Mouse (Mus musculus) lung, embryonic 14.5 days (tissue): ENCODE results near the gene Tjp3. TPM values are rescaled to one million over a fixed set of nuclear protein-coding genes. Genes with fewer than 3 reads are reported as not detected.

Source experiments
- ATAC-seq: fragments of 200-750 bp; cut with Nextera tagmentation; 2 replicates; pipeline ENCODE4 v1.8.0; 2017; ENCODE audit warnings: mild to moderate bottlenecking, moderate TSS enrichment, moderate library complexity; ENCODE audit not compliant: insufficient read depth
- DNase-seq: peaks from one replicate; pipeline ENCODE4 v3.0.0-alpha.2; 2015
- H3K27ac ChIP-seq: fragments of 300-500 bp; sonication (generic); 2 replicates; pipeline ENCODE4 v1.5.1; 2014; ENCODE audit warnings: low read depth, mild to moderate bottlenecking, moderate library complexity
- H3K27me3 ChIP-seq: fragments of 300-500 bp; sonication (generic); 2 replicates; pipeline ENCODE4 v1.6.1; 2014; ENCODE audit warnings: low read length, control low read depth; ENCODE audit not compliant: insufficient read depth
- H3K36me3 ChIP-seq: fragments of 300-500 bp; sonication (generic); 2 replicates; pipeline ENCODE4 v1.6.1; 2014; ENCODE audit warnings: control low read depth; ENCODE audit not compliant: insufficient read depth
- H3K4me1 ChIP-seq: fragments of 300-500 bp; sonication (generic); 2 replicates; pipeline ENCODE4 v1.6.1; 2014; ENCODE audit warnings: antibody characterized with exemption, control low read depth; ENCODE audit not compliant: insufficient read depth
- H3K4me2 ChIP-seq: fragments of 300-500 bp; sonication (generic); 2 replicates; pipeline ENCODE4 v1.6.1; 2014; ENCODE audit warnings: mild to moderate bottlenecking
- H3K4me3 ChIP-seq: fragments of 300-500 bp; sonication (generic); 2 replicates; pipeline ENCODE4 v1.5.1; 2014; ENCODE audit warnings: low read depth, low read length
- H3K9ac ChIP-seq: fragments of 300-500 bp; sonication (generic); 2 replicates; pipeline ENCODE4 v1.6.1; 2014
- H3K9me3 ChIP-seq: fragments of 300-500 bp; sonication (generic); 2 replicates; pipeline ENCODE4 v1.6.1; 2016; ENCODE audit warnings: low read depth, low read length, control low read depth
- CTCF ChIP-seq: IDR thresholded peaks from 2 replicates; pipeline ENCODE4 v1.5.1; 2016; ENCODE audit warnings: antibody characterized with exemption, low read depth
- WGBS: fragments of 180-500 bp; shearing (Covaris S2); extraction: QIAGEN DNeasy Blood & Tissue Kit; methylation state at CpG from one replicate; pipeline ENCODE4 v1.1.7; 2014; 5-methylcytosine and 5-hydroxymethylcytosine counted together
- polyA plus RNA-seq: library from polyadenylated mRNA; unstranded; fragments of >200 nt; fragmentation: Nextera tagmentation; extraction: Ambion mirVana; gene quantifications from 2 replicates; pipeline ENCODE4 v1.2.1, GENCODE M21; 2014

Tjp3 gene
- polyA plus RNA-seq, 1 experiment from 2014 or later, result 17.2 TPM

DNA sequence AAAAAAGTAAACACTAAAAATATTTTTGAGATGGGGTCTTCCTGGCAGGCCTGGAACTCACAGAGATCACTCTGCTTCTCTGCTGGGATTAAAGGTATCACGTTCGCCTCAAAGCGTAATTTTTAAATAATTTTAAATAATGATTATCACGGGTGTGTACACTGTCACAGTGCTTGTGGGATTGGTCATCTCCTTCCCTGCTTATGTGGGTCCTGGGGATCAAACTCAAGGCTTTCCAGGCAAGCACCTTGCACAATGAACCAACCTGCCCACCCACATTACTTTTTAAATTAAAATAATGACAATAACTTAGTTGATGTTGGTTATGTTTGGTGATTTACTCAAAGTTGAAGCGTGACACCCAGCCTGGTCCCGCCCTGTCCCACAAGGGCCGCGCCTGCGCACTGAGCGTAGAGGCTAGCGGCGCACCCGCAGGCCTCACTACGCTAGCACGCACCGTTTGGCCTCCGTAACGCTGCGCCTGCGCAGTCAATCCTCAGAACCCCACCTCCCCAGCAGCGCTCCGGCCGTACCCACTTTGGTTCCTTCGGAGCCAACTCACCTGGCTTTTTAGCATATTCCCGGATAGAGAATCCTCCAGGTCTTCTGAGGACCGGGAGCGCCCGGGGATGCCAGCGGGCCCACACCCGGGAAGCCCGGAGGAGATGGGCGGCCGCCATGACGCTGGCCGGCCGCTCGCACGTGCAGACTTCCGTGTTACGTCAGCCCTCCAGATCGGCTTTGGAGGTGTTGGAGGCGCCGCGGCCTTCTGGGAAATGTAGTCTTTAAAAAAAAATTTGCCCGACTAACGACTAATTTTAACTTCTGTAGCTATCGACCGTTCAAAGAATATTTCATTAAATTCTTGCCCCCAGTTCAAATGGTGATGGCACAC, 24.9 kb downstream of the Tjp3 start, which contains the start of the genes Mrpl54 and Apba3:
TSS of gene Mrpl54 (minus strand) at position 724 of the 895 bp plus-strand sequence.
TSS of gene Apba3 (plus strand) at position 750 of the 895 bp plus-strand sequence.
- Histone ChIP-seq H3K27me3 (no peaks in the 10 kb centered on the region), H3K9ac (peak within 1 kb of the TSS; percentile 73), H3K27ac (peak within 1 kb of the TSS; percentile 85), H3K9me3 (no peaks in the 10 kb centered on the region), H3K4me1 (peaks cover 15% of the 10 kb centered on the region), H3K4me2 (peak within 1 kb of the TSS; percentile 88), H3K4me3 (peak within 1 kb of the TSS; percentile 64), H3K36me3 (peaks cover 45% of the 10 kb centered on the region)
- under 1% methylated on average over 48 of the region's 48 CpGs for WGBS
- DNase-seq (peak; percentile 99), ATAC-seq (peak; percentile 93)
- TF ChIP-seq CTCF, result no peak

DNA sequence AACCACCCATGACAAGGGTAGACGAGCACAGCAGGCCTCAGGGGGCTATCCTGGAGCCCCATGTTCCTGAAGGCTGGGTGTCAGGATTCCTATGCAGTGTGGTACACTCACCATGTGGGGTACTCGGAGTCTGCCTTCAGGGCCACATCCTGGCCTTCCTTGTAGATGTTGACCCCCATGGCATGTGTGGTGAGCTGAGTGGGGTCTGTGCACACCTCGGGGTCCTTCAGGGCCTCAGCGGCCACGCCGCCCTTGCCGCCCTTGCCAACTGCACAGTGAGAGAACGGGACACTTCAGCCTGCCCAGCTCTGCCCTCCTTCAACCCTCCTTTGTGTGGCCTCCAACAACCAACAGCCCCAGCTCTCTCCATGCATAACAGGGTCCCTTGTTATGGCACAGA, 25.8 kb downstream of the Tjp3 start:
- peaks cover under 1% of the 10 kb centered on the region; the same call in 1 of the 2 replicates for H3K27me3 ChIP-seq
- no peak overlapping the region for H3K27ac ChIP-seq
- H3K9me3 ChIP-seq, result no peaks in the 10 kb centered on the region
- H3K4me3 ChIP-seq, result peak overlapping the region; percentile 64
- ATAC-seq (no peak), DNase-seq (no peak)
- peaks cover 15% of the 10 kb centered on the region for H3K4me1 ChIP-seq
- WGBS, result 90% methylated on average over 8 of the region's 8 CpGs
- H3K9ac ChIP-seq, result peak overlapping the region; percentile 73
- TF ChIP-seq CTCF, result no peak
- H3K36me3 ChIP-seq, result peaks cover 36% of the 10 kb centered on the region
- H3K4me2 ChIP-seq, result peak overlapping the region; percentile 88

DNA sequence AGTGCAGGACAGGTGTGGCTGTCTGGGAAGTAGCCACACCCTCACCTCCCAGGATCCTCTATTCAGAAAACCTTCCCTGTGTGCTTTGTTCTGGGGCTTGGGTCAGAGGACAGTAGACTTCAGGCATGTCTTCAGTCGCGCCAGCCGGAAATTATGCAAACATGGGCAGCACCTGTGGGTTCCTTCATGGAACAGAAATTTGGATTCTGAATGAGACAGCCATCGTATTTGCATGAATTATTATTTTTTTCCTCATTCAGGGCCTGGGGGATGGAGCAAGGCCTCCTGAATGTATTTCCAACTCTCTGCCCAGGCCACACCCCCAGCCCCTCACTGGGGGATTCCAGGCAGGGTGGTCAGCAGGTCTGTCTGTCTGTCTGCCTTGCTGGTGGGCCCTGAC, 30.4 kb downstream of the Tjp3 start:
- TF ChIP-seq CTCF, result no peak
- Histone ChIP-seq H3K27me3 (peaks cover 43% of the 10 kb centered on the region), H3K4me2 (no peak overlapping the region), H3K36me3 (peaks cover 34% of the 10 kb centered on the region), H3K27ac (no peak overlapping the region), H3K9me3 (no peaks in the 10 kb centered on the region), H3K4me3 (no peak overlapping the region), H3K4me1 (peaks cover 11% of the 10 kb centered on the region), H3K9ac (no peak overlapping the region)
- ATAC-seq (no peak), DNase-seq (no peak)
- 83% methylated on average over 4 of the region's 4 CpGs for WGBS

DNA sequence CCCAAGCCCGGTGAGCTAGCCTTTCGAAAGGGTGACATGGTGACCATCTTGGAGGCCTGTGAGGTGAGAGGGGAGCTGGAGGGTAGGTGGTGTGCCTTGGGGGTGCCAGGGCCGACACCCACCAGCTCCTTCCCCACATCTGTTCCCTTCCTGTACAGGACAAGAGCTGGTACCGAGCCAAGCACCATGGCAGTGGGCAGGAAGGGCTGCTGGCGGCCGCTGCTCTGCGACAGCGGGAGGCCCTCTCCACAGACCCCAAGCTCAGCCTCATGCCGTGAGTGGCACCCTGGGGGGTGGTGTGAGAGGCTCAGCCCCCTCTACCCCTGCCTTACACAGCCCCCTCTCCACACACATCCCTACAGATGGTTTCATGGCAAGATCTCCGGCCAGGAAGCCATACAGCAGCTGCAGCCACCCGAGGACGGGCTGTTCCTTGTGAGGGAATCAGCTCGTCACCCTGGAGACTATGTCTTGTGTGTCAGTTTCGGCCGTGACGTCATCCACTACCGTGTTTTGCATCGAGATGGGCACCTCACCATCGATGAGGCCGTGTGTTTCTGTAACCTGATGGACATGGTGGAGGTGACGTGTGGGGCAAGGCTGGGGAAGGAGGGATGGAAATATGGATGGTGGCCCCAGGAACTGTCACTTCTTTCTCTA, 32.0 kb downstream of the Tjp3 start:
- no peak for TF ChIP-seq CTCF
- H3K4me1 ChIP-seq, result peaks cover 3% of the 10 kb centered on the region; the same call in 1 of the 2 replicates
- no peaks in the 10 kb centered on the region for H3K9me3 ChIP-seq
- H3K27me3 ChIP-seq, result peaks cover 51% of the 10 kb centered on the region
- no peak overlapping the region for H3K27ac ChIP-seq
- 30% methylated on average over 21 of the region's 21 CpGs for WGBS
- H3K36me3 ChIP-seq, result peaks cover 22% of the 10 kb centered on the region
- peak; percentile 33 for DNase-seq
- H3K4me3 ChIP-seq, result no peak overlapping the region
- H3K4me2 ChIP-seq, result no peak overlapping the region
- no peak for ATAC-seq
- peak overlapping the region; percentile 2; the same call in 1 of the 2 replicates for H3K9ac ChIP-seq

DNA sequence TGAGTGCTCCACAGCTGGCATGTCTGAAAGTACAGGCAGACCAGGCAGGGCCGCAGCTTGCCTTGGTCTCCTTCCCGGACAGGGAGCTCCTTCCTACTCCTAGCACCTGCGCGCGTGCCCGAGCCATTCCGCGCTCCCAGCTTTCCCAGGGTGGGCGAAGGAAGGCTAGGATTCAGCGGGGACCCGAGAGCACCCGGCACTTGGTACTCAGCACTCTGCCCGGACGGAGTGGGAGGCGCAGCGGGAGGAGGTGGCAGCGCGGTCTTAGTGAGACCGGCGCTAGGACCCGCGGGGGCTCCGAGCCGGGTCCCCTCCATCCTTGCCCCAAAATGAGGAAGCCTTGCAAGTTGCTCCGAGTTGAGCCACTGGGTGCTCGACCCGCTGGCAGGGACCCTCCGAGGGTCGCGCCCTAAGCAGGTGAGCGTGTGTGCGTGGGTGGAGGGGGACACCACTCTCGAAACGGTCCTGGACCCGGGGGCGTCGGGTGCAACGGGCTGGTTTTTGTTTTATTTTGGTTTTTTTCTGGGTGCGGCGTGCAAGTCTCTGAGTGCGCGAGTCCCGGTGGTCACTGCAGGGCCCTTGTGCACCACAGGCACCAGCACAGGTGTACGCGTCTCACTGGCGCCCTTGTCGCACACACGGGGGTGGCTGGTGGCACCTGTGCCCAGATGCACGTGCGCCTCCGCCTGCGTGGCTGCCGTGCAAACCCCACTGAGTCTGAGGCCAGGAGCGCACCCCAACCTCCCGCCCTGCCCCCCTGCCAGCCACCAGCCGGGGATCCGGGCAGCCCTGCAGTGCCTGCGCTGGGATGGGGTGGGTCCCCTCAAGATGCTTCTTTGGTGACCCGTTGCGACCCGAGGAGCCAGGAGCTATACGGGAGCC, 34.0 kb downstream of the Tjp3 start:
- Histone ChIP-seq H3K9ac (peak overlapping the region; percentile 36), H3K4me1 (peaks cover 3% of the 10 kb centered on the region; the same call in 1 of the 2 replicates), H3K4me2 (peak overlapping the region; percentile 69), H3K27me3 (peaks cover 69% of the 10 kb centered on the region), H3K4me3 (peak overlapping the region; percentile 38), H3K9me3 (no peaks in the 10 kb centered on the region), H3K36me3 (peaks cover 2% of the 10 kb centered on the region; the same call in 1 of the 2 replicates), H3K27ac (no peak overlapping the region)
- ATAC-seq, result no peak
- WGBS, result 3% methylated on average over 62 of the region's 62 CpGs
- TF ChIP-seq CTCF, result no peak
- DNase-seq, result no peak

DNA sequence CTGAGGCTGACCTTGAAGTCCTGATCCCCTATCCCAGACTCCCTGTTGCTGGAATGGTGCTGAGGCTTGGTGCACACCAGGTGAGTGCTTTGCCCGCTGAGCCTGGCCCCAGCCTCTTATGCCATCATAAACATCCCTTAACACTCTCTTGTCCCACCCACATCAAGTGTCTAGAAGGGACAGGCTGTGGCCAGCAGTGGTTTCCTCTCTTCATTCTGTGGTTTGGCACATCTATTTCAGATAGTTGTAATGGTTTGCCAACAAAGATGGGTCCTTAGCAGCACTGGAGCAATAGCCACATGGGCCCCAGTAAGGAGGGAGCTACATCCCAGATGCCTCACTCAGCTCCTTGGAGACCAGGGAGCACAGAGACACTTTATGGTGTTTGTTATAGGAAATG, 36.5 kb downstream of the Tjp3 start:
- H3K27me3 ChIP-seq, result peaks cover 78% of the 10 kb centered on the region
- no peaks in the 10 kb centered on the region for H3K36me3 ChIP-seq
- 47% methylated on average over 1 of the region's 1 CpGs for WGBS
- TF ChIP-seq CTCF, result no peak
- H3K9me3 ChIP-seq, result no peaks in the 10 kb centered on the region
- ATAC-seq (no peak), DNase-seq (no peak)
- H3K4me2 ChIP-seq, result no peak overlapping the region
- peaks cover 3% of the 10 kb centered on the region; the same call in 1 of the 2 replicates for H3K4me1 ChIP-seq
- no peak overlapping the region for H3K27ac ChIP-seq
- H3K9ac ChIP-seq, result no peak overlapping the region
- H3K4me3 ChIP-seq, result no peak overlapping the region
